Mouse (Mus musculus): ENCODE results near the gene Entpd1. TPM values are rescaled to one million over a fixed set of nuclear protein-coding genes. Genes with fewer than 3 reads are reported as not detected.
"Not testable (repeated sequence)": the region's sequence is repeated elsewhere in the genome, so short reads cannot be mapped to it uniquely, and the experiment has no call there.

Gene Entpd1
- total RNA-seq (2021), result 10 to 100 TPM; 15.9 to 20.2 TPM

DNA sequence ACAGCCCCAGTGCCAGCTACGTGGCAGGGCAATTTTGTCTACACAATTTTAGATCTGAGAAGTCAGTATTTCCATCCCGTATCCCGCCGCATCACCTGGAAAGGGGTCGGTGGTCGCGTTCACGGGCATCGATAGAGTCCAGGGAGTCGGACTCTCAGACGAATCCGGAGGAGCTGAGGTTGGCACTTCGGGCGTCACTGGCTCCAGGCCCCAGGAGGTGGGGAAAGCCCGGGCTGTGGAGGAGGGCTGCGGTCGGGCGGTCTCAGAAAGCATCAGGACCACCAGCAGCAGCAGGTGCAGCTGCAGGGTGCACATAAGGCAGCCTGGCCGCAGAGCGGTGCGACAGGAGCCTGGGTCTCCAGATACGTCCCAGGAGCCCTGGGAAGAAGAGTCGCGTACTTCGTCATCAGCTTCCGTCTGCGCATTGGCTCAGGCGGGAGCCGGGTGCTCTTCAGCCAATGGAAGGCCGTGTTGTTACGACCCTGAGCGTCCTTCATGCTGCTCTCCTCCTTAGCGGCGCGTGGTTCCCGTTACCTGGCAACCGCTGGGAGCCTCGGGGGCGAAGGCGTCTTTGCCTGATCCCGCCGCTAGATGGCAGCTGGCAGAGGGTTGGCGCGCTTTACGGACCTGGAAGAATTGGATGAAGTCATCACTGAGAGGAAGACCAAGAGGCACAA, at the start of gene Entpd1, which contains the start of gene Tctn3:
Entpd1 (plus strand) TSS at position 537 of the 677 bp plus-strand sequence.
Tctn3 (minus strand) TSS at position 404 of the 677 bp plus-strand sequence.
- peak; percentile 84 to 94 for DNase-seq (ENCODE audit: extremely low spot score in 1 of 2, low spot score in 1 of 2)

DNA sequence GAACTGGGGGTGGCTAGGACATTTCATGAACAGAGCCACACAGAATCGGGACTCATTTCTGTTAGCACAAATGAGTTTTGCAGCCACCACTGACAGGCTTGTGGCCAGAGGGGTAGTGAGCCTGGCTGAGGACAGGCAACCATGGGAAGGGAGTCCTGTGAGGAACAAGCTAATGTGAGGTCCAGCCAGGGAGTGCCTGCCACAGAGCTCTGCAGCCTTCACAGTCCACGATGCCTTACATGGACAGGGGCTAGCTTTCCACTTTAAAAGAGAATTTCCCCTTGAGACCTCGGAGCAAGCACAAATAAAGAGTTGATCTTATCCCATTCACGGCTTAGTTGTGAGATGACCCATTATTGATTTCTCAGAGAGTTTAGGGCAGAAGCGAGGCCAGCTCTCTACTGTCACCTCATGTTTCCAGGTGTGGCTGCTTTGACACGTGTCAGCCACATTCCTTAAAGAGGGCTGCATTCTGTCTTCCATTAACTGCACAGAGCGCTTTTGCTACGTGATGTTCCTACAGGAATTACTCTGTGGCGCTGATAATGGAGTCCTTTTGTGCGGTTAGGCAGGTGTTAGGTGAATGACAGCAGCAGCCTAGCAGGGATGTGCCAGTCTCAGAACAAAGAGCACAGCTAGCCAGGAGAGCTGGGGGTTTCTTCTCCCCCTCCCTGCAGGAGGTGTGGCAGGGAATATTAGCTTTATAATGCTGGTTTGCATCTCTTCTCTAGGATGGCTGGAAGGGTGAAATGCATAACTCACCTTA, 48.1 kb upstream of the Entpd1 start:
- no peak for DNase-seq (ENCODE audit: extremely low spot score in 1 of 2, low spot score in 1 of 2)

DNA sequence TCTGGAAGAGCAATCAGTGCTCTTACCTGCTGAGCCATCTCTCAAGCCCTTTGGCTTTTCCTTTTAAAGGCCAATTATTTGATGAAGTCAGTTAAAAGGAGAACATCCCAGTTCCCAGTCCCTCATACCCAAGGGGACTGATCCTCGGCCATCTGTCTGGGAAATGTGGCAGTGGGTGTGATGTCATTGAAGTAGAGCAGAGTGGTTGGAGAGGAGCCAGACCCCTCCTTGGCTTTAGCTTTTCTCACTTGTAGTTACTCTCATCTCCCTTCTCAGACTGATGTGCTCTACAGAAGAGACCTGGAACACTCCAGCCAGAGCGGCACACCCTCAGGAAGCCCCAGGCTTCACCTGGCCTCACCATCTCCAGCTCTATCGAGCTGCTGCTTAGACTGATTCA, 44.5 kb upstream of the Entpd1 start:
- no peak for DNase-seq (ENCODE audit: extremely low spot score in 1 of 2, low spot score in 1 of 2)

DNA sequence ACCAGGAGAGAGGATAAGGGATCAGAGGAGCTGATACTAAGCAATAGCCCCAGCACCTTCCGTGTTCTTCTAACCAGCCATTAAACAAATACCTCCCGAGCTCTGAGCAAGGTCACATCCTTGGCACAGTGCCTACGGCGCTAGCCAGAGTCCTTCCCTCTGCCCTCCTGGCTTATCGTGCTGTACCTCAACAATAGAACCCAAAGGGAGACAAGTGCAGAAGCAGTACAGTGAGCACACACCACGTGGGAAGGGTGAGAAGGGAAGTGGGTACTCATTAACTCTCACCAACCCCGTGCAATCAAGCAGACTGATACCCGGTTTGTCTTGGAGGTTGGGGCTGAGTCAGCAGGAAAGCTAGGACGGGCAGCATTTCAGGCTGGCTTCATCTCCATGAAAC, 41.4 kb upstream of the Entpd1 start:
- no peak for DNase-seq (ENCODE audit: extremely low spot score in 1 of 2, low spot score in 1 of 2)

DNA sequence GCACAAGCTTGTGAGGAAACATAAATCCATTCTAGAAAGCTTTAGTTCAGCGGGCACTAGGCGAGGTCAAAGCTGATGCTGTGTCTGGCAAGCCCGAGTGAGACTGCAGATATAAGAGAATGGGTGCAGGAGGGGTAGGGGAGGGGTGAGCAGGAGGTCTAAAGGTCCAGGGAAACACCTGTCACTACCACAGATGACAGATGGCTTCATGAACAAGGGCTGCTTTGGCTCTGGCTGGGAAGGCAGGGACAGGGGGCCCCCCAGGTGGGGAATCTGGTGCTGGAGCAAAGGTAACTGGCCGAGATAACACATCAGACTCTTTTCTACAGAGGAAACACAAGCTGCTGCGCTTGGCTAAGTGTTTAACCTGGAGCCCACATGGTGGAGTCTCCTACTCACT, 36.7 kb upstream of the Entpd1 start:
- DNase-seq (ENCODE audit: extremely low spot score in 1 of 2, low spot score in 1 of 2), result no peak

DNA sequence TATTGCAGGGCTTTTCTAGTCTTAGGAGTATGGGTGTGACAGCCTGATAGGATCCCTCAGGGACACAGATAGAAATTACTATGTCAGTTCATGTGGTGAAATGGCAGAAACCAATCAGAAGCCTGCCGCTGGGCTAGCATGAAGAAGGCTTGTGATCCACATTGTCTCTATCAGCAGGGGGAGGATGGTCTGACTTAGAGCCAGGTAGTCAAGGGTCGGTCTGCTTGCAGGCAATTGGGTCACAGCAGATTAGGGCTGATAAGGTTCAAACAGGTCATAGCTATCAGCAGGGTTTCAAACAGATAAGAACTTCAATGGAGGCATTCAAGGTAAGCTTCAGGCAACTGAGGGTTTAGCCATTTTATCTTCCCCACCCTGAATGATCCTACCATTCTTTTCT, 31.3 kb upstream of the Entpd1 start:
- no peak for DNase-seq (ENCODE audit: extremely low spot score in 1 of 2, low spot score in 1 of 2)

DNA sequence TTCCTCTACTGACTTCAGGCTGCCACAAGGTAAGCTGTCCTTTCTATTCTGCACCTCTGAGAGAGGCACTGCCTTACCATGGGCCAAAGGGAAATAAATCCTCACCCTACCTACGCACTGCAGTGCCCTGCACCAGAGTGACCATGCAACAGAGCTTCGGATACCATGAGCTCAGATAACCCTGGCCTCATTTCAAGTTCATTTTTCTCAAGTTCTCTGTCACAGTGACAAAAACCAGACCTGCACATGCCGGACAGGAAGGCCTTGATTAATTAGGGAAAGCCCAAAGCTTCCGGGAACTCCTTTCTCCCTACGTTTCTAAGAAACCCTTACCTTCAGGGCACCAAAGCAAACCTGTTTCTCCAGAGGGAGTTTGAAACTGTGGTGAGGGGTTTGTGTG, 30.5 kb upstream of the Entpd1 start:
- DNase-seq (ENCODE audit: extremely low spot score in 1 of 2, low spot score in 1 of 2), result no peak

DNA sequence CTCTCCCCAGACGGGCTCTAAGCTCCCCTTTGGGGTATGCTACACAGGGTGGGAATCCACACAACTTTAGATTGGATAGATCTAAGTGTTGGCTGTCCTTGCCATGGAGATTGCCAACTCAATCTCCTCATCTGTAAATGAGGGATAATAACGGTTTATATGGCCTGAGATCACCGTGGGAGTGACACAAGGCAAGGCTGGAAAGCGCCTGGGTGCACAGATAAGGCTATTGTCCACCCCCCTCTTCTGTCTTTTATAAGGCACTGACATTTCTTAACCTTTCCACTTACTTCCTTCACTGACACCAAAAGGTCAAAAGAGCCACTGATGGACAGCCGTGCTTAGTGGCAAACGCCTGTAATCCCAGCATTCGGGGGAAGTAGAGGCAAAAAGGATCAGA, 25.3 kb upstream of the Entpd1 start:
- DNase-seq (ENCODE audit: extremely low spot score in 1 of 2, low spot score in 1 of 2), result no peak

DNA sequence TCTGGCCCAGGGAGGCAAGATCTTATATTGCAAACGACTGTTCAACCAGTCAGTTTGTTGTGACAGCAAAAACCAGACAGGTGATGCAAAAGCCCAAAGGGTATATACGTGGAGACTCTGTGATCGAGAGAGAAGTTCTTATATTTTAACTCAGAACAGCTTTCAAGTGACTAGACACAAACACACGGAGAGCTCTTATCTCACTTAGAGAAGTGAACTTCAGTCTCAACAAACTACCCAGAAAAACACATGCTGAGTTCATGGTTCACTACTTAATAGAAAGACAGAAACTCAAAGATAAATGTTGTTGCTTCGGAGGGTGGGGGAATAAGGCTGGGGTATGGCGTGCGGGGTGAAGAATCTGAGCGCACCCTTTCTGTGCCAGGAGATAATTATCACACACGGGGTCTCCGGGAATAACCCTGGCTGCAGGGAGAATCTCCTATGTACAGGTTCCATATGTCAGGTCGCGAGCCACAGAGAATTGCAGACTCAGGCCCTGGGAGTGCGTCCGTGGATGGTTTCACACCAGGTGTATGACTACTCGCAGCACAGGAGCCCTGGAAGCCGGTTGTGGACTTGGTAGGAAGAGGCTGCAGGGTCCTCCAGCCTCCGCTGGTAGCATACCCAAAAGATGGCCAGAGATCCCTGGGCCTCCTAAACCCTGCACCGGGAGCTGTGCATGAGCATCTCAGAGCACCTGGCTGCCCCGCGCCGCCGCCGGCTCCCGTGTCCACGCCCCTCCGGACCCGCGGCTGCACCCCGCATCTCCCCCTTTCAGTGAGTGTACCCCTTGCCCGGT, 24.5 kb upstream of the Entpd1 start:
- no peak for DNase-seq (ENCODE audit: extremely low spot score in 1 of 2, low spot score in 1 of 2)

DNA sequence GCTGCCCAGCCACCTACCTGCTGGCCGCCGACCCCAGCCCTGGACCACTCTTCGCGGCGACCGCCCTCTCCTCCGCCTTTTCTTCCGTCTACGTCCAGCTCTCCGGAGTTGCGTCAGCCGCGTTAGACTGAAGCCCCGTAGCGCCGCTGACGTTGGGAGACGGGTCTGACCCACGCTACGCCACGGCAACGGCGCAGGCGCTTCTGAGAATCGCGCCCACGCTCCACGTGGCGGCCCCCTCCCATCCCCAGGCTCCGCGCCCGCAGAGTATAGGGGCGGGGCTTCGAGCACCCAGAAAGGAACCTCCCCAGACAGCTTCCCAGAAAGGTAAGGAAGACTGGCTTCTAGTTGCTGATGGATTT, 23.9 kb upstream of the Entpd1 start, which contains the start of gene Aldh18a1:
Aldh18a1 (minus strand) TSS at position 171 of the 362 bp plus-strand sequence.
- DNase-seq (ENCODE audit: extremely low spot score in 1 of 2, low spot score in 1 of 2), result peak; percentile 94 to 95

DNA sequence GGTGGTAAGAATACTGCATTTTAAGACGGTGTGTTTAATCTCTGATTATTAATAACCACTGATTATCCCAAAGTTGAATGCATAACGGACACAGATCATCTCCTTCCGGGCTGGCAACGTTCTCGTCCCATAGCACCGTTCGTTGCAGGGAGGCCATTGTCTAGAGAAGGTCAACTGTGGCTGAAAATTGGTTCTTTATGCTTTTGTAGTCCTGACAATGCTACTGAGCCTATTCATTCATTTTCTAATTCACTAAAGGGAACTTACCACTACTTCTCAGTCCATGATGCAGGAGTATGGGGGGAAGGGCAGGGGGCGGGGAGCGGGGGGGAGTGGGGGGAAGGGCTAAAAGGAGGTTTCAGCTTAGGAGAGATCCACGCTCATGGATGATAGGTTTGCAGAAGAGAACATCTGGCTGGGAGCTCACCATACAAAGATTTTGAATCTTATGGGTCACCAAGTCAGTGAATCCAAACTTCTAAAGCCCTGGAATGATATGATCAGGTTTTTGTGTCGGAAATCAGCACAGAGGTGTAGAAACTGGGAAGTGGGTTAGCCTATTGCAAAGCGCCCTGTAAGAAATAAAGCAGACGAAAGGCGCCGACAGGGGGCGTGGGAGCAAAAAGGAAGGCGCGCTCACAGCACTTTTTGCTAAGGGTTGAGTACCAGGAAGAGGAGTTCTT, 23.2 kb upstream of the Entpd1 start:
- peak; percentile 63 to 89 for DNase-seq (ENCODE audit: extremely low spot score in 1 of 2, low spot score in 1 of 2)

DNA sequence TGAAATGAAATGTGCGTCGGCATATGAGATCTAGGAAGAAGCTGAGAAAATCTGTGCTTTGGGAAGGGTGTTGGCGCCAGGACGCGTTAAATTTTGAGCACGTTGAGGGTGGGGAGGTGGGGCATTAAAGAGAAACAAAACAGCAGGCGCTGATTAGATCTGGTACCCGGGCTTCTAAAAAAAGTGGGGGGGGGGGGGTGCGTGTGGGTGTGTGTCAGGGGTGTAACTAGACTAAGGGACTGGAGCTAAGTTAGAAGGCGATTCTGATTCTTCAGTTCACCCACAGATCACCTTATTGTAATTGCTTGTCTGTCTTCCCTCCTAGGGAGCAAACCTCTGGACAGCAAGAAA, 22.7 kb upstream of the Entpd1 start:
- no peak for DNase-seq (ENCODE audit: extremely low spot score in 1 of 2, low spot score in 1 of 2)

DNA sequence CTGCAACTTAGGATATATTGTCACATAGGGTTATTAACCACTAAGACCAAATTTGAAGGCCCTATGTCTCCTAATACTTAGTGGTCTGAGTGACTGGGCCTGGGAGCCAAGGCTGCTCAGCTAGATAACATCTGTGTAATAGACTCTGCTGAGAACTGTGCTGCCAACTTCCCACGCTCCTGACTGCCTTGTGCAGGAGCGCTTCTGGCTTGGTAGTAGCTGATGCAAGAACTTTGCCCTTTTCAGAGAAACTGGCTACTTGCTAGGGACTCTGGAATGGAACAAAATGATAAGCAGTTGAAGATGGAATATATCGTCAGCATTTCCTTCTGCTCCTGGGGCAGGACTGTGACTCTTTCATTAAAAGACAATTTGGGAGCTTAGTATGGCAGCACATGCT, 16.9 kb upstream of the Entpd1 start:
- DNase-seq (ENCODE audit: extremely low spot score in 1 of 2, low spot score in 1 of 2), result no peak

DNA sequence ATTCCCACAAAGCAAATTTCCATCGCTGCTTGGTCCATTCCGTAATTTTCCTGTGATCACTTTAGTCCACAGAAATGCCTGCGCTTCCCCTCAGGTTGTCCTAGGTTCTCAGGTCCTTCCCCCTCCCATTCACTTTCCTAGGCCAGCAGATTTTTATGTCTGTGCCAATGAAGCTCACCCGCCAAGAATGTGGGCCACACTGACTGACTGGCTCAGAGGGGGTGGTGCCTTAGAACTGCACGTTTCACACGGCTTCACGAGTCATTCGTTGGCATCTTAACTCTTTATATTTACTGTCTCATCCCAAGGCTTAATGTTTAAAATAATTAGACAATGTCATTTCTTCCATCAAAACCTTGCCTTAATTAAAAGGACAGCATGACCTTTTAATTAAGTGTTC, 16.3 kb upstream of the Entpd1 start:
- DNase-seq (ENCODE audit: extremely low spot score in 1 of 2, low spot score in 1 of 2), result no peak

DNA sequence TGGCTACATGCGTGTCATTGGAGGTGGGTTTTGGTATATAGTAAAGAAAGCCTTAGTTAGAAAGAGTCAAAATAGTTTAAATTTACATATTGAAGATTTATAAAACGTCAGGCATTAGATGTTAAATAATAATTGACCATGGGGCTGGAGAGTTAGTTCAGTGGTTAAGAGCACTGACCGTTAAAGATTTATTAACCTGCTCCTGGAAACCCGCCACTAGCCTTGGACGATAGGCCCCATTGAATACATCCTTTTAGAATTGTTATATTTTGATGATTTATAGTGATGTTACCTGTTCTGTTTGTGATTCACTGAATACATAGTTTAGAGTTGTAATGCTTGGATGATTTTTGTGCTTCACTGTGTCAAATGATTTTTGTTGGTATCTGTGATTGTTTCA, 11.3 kb upstream of the Entpd1 start:
- not testable (repeated sequence) for DNase-seq (ENCODE audit: extremely low spot score in 1 of 2, low spot score in 1 of 2)

DNA sequence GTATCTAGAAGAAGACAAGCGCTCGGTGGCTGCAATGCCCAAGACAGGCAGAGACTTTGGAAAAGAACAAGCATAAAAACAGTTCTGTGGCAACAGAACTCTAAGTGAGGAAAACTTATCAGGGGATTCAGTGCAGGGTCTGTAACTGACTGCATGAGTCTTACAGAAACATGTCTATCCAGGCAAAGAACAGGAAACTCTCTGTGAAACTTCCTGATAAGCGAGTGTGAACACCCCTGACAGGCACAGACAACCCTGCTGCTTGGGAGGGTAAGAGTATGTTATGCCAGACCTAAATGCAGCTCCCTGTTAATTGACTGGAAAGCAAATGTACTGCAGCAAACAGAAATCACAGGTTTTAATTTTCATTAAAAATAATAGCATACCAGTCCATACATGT, 10.3 kb upstream of the Entpd1 start:
- DNase-seq (ENCODE audit: extremely low spot score in 1 of 2, low spot score in 1 of 2), result no peak

DNA sequence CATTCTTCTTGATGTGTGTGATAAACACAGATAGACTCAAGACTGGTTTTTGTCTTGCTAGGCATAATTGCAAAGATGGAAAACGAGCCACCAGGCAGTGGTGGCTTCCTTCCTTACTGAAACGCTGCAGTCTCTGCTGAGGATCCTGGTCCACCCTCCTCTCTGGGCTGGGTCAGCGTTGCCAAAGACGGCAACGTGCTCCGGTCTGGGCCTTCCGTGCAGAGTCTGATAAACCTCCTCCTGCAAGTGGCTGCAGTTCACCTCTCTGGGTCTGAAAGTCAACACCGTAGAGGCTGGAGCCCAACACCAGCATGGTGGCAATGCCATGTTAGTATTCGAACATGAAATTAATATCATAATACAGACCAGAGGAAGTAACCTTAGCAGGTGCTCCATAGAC, 7.0 kb upstream of the Entpd1 start:
- DNase-seq (ENCODE audit: extremely low spot score in 1 of 2, low spot score in 1 of 2), result no peak

DNA sequence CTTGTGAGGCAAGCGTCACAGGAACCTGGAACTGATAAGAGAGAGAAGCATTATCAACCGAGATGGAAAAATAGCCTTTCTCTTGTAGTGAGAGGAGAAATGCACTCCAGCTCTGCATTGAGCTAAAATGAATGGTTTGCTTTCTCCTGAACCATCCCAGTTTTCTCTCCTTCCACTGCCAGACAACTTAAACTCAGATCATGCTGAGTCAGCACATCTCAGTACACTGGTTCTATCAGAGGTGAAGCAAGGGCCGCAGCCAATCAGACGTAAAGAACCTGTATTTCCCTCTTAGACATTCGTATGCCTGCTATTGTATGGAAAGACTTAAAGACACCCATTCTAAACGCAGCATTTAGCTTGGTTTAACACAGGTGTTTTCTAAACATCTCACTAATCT, 4.5 kb upstream of the Entpd1 start:
- no peak for DNase-seq (ENCODE audit: extremely low spot score in 1 of 2, low spot score in 1 of 2)

DNA sequence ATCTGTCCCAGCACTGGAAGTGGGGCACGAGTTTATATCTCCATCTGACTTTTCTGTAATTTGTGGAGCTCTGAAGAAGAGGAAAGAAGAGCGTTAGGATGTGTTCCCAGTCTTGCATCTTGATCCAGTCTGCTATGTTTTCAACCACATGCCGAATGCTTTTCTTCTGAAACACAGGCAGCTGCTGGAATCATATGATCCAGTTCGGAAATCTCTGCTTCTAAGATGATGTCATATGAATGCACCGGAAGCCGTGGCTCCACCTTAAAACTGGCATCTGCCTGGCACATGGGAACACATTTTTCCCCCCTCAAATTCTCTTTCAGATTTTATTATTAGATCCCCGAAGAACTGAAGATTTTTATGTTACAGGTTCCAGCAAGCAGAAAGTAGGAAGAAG, 2.6 kb downstream of the Entpd1 start:
- DNase-seq (ENCODE audit: extremely low spot score in 1 of 2, low spot score in 1 of 2), result no peak

DNA sequence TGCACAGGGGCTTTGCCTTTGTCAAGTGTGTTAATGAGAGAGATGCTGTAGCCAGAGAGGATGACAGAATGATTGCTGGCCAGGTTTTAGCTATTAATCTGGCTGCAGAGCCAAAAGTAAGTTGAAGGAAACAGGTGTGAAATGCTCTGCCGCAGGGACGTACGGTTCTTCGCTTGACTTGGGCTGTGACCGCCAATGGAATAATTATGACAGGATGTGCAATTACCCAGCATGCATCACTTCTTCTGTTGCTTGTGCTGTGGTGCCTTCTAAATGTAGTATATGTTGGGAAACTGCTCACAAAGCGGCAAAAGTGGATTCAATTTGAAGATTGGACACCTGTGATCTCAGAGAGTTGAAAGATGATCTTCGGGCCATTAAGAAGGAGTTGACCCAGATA, 3.9 kb downstream of the Entpd1 start:
- DNase-seq (ENCODE audit: extremely low spot score in 1 of 2, low spot score in 1 of 2), result no peak

DNA sequence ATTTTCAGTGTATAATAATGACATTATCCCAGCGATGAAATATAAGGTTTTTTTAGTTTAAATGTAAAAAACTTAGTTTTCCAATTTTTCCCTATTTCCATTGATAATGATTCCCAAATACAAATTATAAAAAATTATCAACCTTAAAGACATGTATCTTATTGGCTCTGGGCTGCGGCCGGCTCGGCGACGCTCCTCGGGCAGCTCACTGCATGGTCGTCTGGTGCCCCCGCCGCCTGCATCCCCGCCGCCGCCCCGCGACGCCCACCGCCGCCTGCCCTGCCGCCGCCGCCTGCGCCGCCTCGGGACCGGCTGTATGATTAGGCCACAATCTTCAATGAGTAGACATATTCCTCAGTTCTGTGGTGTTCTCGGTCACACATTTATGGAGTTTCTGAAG, 9.4 kb downstream of the Entpd1 start:
- DNase-seq (ENCODE audit: extremely low spot score in 1 of 2, low spot score in 1 of 2), result not testable (repeated sequence)
